Mouse (Mus musculus) induced T-regulatory cell, adult 2 months (primary cell): ENCODE measurements around the gene Tsc22d1.

Experiments
- DNase-seq: peaks from one replicate; pipeline ENCODE4 v3.0.0-alpha.2; 2012; ENCODE audit warnings: low read depth

Tsc22d1 gene

GRCm38 (mm10) chr14:76520606-76521005 lies 105.8 kb downstream of the Tsc22d1 start:
- no peak for DNase-seq

GRCm38 (mm10) chr14:76521308-76521707 lies 106.5 kb downstream of the Tsc22d1 start:
- no peak for DNase-seq

GRCm38 (mm10) chr14:76523344-76523743 lies 108.6 kb downstream of the Tsc22d1 start:
- no peak for DNase-seq

- DNase-seq = no peak
These were observed 111.7 kb downstream of the Tsc22d1 start for GRCm38 (mm10) chr14:76526467-76526866.

- no peak for DNase-seq
These were observed 112.4 kb downstream of the Tsc22d1 start for GRCm38 (mm10) chr14:76527030-76527719.

- no peak for DNase-seq
These were observed 113.1 kb downstream of the Tsc22d1 start for GRCm38 (mm10) chr14:76527758-76528313.

- no peak for DNase-seq
These were observed 113.9 kb downstream of the Tsc22d1 start for GRCm38 (mm10) chr14:76528641-76529040.

- no peak for DNase-seq
These were observed 116.4 kb downstream of the Tsc22d1 start for GRCm38 (mm10) chr14:76531027-76531660.

- DNase-seq = peak; percentile 10
These were observed 117.8 kb downstream of the Tsc22d1 start for GRCm38 (mm10) chr14:76532257-76533169.

- DNase-seq = no peak
These were observed 118.5 kb downstream of the Tsc22d1 start for GRCm38 (mm10) chr14:76533170-76533815.

- DNase-seq = no peak
These were observed 120.3 kb downstream of the Tsc22d1 start for GRCm38 (mm10) chr14:76535096-76535495.

GRCm38 (mm10) chr14:76536921-76537320 lies 122.2 kb downstream of the Tsc22d1 start:
- no peak for DNase-seq

- no peak for DNase-seq
These were observed 125.4 kb downstream of the Tsc22d1 start for GRCm38 (mm10) chr14:76540005-76540670.

GRCm38 (mm10) chr14:76541341-76541740 lies 126.6 kb downstream of the Tsc22d1 start:
- no peak for DNase-seq

GRCm38 (mm10) chr14:76544136-76544535 lies 129.4 kb downstream of the Tsc22d1 start:
- no peak for DNase-seq

GRCm38 (mm10) chr14:76555263-76556030 lies 140.7 kb downstream of the Tsc22d1 start:
- DNase-seq = no peak

GRCm38 (mm10) chr14:76556031-76556851 lies 141.5 kb downstream of the Tsc22d1 start:
- peak; percentile 71 for DNase-seq

GRCm38 (mm10) chr14:76556852-76557208 lies 142.1 kb downstream of the Tsc22d1 start, which contains the start of gene Serp2:
Gene Serp2 (minus strand): TSS chr14:76556889.
- DNase-seq = no peak
